Mouse (Mus musculus) c-Kit-positive CD71-negative TER-119-negative erythroid progenitor cells, embryonic 14.5 days (primary cell): Measurements from ENCODE around the gene Tvp23b.

ENCODE experiments used
- DNase-seq: peaks from one replicate; pipeline ENCODE4 v3.0.0-alpha.2; 2013; ENCODE audit warnings: low read depth

The Tvp23b gene

DNA sequence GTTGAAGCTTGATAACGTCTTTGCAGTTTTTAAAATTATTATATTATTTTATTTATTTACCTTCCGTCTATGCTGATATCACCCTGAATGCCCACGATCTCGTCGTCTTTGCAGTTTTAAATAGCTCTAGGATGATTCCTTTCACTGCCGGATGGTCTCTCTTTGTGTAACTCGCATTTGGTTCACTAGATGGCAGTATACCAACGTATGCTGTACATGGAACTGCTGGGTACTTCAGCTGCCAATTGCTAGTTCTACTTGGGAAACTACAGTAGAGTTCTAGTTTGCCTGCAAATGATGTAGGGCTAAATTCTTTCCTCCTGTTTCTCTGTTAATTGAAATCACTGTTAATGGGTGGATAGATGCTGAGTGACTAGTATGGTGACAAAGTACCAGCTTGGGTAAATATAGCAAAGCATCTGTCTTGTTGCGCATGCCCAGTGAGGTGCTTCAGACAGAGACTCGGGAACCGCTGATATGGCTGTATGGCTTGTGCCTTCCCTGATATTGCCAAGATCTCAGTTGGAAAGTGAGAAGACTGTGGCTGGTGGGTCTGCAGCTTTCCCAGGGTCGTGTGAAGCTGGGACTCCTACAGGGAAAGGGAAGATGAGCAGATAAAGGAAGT, 22.6 kb downstream of the Tvp23b start:
- DNase-seq: peak; percentile 46

DNA sequence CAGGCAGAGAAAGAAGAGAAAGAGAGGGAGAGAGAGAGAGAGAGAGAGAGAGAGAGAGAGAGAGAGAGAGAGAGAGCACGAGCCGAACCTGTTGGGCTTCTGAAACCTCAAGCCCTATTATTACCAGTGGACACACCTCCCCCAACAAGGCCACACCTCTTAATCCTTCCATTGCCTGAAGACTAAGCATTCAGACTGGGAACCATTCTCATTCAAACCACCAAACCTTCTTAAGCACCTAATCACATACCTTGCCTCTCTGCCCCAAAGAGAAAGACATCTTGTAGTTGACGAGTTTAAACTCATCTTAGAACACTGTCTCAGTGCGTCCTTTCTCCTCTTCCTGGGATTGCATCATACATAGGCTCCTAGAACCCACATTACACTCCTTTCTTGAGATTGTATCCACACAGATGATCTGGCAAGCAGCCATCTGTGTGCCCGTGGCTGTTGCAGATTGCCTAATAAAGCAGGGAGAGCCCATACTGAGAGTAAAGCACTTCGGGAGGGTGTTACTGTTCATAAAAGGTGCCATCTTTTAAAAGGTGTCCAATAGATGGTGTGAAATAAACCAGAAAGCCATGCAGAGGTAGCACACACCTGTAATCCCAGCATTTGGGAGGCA, 24.7 kb downstream of the Tvp23b start:
- DNase-seq: no peak

DNA sequence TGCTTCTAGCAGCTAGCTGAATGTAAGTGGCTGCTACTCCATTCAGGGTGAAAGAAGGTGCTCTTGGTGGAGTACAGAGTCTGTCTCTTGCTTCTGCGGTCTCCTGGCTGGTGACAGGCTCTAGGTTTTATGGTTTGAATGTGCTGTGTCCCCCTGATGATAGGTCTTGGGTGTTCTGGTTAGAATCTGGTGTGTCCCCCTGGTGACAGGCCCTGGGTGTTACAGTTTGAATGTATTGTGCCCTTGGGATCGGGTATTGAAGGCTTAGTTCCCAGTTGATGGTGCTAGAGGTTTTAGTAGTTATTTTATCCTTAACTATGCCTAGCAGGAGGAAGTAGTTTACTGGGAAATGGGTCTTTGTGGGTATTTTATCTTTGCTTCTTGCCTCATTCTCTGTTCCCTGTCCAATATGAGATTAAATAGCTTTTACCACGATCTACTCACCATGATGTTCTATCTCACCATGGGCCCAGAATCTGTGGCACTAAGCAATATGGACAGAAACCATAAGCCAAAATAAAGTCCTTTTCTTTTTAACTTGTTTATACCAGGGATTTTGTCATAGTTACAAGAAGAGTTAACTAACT, 30.6 kb downstream of the Tvp23b start:
- no peak for DNase-seq

DNA sequence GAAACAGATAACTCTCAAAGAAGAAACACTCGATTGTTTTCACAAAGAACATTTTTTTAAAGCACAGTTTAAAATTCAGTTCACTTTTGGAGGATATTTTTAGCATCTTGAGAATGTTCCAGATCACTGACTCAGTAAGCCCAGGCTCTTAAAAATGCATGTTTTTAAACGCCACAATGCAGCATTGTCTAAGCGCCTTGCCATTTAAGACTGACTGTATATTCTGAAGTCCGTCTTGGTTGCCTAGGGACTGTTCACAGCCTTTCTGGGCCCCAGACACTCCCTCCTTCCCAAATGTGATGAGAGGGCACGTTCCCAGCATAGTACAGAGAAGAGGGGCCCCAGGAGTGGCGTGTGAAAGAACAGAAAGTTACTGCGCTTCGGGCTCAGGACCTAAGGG, 32.1 kb downstream of the Tvp23b start:
- DNase-seq: no peak

DNA sequence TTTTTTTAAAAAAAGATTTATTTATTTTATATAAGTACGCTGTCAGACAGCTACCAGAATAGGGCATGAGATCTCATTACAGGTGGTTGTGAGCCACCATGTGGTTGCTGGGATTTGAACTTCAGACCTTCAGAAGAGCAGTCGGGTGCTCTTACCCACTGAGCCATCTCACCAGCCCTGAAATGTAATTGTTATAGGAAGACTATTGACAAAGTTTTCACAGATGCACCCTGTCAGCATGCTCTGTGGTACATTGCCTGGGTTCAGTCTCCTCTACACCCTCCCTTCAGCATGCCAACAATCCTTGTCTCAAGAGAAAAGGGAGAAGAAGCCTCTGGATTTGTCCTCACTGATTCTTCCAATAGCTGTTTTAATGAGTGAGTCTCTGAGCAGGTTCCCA, 33.9 kb downstream of the Tvp23b start:
- DNase-seq: no peak

DNA sequence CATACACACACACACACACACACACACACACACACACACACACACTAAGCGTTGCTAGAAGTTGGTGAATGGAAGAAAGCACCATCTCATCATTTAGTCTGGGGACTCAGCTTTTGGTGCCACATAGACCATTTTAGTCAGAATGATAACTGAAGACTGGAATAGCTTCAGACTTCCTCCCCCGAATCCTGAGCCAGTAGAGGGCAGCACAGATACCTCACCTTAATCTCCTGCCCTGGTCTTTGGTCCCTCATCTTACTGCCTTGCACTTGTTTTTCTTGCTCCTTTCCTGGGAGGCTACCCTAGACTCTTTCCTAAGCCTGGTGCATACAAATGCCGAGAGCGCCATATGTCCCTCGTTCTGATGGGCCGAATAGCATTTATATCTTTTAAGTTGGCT, 35.3 kb downstream of the Tvp23b start:
- DNase-seq: no peak

DNA sequence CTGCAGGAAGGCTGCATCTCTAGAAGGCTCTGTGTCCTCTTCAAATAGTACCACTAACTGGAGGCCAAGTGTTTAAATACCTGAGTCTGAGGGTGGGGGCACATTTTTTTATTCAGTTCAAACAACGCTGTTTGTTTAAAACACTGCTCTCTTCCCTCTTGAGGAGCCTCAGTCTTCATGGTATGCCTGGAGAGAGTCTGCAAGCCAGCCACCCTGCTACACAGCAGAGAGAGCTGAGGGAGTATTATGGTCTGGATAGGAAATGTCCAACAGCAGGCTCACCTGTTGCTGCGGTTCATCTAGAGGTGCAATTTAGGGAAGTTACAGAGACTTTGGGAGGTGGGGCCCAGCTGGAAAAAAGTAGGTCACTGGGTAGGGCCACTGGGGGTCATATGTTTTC, 36.2 kb downstream of the Tvp23b start:
- DNase-seq: no peak

DNA sequence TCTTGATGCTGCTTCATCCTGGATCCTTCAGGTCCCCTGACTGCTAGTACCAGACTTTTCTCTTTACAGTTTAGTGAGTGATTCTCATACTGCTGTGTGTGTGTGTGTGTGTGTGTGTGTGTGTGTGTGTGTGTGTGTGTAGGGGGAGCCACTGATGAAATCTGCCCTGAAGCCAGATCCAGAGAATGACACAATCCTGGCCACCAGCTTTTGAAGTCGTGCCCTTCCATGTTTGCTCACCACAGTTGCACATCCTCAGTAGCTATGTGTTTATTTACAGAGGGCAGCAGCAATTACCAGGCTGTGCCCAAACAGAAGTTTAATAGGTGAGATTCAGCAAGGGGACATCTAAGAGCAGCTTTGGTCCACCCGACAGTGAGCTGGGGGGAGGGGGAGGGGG, 37.5 kb downstream of the Tvp23b start:
- no peak for DNase-seq

DNA sequence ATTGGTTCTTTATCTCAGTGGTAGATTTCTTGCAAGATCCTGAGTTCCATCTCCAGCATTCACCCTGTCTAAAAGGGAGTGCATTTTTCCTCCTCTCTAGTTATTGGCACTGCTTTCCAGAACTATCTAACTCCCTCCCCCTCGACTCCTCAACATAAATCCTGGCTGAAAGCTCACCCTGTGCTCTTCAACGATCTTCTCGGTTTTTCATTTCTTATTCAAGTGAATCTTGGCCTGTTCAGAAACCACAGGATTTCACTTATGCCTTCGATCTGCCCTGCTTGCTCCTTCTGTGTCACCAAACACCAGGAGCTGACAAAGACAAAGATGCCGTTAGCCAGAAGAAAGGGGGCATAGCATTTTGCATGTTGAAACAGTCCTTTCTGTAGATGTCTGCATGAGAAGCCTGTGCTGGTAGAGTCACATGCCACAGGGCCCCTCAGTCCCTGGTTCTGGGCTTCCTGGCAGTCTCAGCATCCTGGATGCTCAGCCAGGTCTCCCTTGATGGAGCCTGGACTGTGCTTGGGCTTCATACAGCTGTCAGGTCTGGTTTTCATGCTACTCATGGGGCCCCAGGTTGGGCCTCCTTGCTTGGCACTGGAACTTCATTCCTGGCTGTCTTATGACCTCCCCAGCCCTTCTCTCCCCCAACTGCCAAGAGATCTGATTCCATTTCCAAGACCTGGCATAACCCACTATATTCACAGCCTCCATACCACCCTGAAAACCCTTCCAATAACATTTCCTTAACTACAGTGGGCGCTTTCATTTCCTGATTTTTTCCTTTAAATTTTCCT, 40.9 kb downstream of the Tvp23b start:
- DNase-seq: no peak

DNA sequence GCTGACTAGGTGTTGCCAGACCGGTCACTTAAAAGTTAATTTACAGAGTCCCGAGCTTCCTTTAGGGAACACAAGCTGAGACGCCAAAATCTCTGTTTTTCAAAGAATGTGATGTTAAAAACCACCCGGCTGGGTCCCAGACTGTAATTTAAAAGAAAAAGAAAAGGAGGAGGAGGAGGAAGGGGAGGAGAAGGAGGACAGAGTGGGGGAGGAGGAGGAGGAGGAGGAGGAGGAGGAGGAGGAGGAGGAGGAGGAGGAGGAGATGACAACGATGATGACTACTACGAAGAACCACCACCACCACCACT, 41.4 kb downstream of the Tvp23b start:
- no peak for DNase-seq

DNA sequence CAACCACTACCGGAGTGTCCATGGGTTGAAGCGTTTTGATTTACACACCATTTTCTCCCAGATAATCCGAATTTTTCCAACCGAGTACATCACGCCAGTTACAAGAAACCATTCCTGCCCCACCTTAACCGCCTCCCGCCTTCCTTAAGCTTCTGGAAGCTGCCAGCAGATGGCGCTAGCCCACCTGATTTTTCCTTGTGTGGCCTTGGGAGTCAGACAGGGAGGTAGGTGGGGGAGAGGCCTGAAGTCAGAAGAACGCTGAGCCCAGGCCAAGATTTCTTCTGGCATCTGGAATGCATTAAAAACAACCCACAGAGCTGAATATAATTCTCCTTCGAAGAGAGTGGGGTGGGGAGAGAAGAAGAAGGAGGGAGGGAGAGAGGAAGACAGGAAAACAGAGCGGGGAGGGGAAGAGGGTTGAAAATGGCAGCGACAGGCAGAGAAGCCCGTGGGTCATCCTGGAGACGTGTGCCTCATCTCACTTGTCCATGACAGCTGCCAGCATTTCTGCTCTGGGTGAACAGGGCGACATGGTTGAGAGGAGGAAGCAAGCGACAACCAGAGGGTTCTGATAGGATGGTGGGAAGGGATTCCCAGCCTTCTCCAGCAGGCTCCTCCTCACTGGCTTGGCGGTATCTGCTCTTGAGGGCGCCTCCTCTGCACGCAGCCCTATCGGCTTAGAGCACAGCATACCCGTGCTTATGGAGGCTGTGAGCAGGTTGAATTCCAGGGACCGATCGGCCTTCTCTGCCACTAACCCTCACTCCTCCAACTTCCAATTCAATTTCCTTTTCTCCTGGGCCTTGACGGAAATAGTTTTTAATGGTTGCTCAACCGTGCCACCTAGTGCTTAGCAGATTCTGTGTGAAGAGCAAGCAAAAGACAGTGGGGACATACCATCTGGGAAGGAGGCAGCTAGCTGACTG, 42.1 kb downstream of the Tvp23b start:
- peak; percentile 66 for DNase-seq

DNA sequence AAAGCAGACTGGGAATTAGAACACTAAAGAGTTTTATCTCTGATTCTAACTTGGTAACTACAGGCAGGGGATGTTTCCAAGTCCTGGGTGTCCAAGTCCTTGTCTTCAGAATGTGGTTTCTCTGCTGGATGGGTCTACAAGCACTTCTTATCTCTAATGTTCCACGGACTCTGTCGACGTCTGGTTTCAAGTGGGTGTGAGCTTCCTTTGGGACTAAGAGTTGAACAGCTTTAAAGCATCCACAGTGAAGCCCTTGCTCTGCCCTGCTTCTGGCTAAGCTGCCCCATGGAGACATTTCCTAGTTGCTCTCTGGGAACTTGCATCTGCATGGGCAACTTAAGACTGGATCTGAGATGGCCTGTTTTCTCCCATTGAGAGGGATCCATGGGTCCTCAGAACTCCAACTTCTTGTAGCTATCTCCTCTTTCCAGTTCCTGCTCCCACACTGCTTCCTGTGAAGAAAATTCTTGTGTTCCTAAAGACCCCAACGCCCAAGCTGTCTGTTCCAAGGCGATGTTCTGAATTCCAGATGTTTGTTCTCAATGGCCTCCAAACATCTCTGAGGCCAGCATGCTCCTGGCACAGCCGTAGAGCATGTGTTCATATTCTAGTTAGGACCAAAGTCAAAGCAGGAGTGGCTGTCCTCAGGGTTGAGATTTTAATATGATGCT, 45.0 kb downstream of the Tvp23b start:
- no peak for DNase-seq

DNA sequence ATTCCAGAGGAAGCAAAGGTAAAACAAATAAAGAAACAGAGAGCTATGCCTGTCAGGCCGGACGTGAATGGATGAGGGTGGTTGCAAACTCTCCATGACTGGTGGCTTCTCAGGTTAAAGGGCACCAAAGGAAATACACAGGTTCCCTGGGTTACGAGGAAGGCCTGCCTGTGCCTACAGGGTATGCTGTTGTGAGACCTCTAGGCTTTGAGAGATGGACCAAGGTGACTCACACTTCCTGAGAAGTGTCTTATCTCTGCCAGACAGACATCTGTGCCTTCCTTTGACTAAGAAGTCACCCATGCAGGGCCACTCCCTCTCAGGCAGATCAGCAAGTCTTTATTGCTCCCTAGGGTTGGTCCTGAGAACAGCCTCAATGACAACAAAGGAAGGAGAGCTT, 50.5 kb downstream of the Tvp23b start:
- DNase-seq: peak; percentile 36

DNA sequence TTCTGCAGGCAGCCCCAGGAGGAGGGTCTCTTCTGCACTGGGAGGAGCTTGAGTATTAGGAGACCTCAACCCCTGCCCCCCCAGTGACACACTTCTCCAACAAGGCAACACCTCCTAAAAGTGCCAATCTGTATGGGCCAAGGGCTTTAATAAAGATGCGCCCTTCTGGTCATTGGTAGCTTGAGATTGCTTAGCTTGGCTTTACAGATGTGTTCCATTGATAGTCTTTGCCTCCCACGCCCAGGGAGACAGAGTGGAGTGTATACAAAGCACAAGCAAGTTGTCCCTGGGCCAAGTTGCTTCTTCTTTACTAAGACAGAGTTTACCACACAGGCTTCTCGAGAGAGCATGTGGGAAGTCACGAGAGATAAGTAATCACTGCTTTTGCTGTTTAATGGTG, 51.3 kb downstream of the Tvp23b start:
- no peak for DNase-seq

DNA sequence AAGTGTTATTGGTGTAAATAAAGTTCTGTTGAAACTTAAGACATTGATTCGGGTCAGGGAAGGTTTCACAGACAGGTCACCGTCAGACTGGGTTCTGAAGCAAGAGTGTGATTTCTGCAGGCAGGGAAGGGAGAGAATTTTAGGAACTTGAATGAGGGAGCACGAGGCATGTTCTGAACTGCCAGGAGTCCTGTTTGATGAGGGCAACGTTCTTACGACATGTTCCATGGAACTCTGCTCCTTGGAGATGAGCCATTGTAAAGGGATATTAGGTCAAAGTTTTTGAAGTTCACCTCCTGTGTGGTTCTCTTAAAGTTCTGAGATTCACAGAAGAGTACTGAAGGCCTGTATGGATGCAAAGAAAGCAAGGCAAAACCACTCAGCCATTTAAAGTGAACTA, 51.9 kb downstream of the Tvp23b start:
- DNase-seq: no peak

DNA sequence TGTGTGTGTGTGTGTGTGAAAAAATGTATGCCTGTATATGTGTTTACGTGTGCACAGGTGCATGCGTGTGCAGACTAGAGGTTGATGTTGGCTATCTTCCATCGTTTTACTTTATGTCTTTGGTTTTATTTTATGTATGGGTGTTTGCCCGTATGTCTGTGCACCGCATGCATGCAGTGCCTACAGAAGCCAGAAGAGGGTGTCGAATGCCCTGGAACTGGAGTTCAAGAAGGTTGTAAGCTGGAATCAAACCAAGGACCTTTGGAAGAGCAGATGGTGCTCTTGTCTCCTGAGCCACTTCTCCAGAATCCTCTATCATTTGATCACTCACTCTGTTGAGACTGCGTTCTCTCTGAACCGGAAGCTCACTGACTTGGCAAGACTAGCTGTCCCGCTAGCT, 53.8 kb downstream of the Tvp23b start:
- no peak for DNase-seq

DNA sequence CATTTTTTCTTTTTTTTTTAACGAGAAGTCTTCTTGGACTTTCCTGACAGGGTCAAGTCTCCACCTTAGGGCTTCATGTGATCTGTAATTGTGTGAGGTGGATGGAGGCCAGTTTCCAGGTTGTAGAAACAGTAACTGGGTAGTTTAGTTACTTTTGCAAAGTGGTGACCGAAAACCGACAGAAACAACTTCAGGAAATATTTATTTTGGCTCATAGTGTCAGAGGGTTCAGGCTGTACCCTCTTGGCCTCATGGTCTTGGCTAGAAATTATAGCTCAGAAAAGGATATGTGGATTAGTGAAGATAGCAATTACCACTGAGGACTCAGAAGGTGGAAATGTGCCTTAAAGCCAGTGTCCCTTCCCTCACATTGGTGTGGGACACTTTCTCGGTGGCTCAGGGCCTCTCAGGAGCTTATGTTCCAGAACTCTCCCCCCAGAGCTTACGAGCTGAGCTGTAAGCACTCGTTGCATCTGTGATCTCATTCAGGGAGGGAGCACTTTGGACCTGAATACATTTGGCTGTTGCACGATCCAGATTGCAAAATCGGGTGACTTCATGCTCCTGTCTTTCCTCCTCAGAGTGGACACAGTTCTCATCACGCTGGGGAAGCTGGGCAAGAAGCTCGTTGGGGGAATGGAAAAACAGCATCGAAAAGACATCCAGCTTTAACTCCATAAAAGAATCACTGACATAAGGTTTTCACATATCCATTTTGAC, 55.7 kb downstream of the Tvp23b start:
- DNase-seq: no peak

DNA sequence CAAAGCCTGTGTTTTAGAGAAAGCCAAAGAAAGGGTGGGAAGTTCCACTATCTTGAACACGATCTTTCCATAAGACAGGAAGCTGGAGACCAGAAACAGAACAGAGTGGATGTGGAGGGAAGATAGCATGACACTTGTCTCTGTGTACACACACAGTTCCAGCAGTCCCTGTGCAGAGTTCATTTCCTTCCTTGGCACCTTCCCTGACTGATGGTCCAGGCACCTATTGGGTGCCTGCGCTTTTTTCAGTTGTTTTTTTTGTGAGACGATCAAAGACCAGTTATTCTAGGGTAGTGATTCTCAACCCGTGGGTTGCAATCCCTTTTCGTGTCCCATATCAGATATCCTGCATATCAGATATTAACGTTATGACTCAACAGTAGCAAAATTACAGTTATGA, 58.7 kb downstream of the Tvp23b start:
- no peak for DNase-seq

DNA sequence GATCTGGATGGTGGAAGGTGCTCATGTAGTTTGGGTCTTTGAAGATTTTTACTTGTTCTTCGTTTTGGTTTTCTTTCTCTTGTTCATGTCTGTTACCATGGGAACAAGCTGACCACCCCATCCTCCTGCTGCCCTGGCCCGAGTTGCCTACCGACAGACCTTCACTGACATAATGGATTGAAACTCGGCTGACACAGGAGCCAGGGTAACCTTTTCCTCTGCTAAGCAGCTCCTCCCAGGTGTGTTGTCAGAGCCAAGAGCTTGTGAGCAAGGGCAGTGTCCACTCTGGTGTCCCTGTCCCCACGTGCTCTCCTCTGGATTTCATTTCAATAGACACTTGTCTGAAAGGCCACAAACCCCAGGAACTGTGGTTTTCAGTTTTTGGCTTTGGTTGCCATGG, 59.7 kb downstream of the Tvp23b start:
- no peak for DNase-seq

DNA sequence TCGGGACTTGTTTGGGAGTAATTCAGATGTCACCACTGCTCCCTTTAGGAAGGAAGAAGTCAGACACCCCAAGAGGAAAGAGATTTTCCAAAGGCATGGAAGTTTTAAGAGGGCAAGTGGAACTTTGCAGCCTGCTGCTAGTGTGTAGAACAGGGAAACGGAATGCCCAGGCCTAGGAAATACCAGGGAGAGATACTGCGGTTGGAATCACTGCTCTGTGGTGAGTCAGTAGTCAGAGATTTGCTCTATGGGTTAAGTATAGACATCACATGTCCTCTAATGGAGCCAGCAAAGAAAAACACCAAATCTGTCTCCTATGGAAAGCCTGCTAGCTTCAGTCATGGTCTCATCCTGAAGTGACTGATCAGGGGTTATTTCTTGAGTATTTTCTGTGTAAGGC, 60.9 kb downstream of the Tvp23b start:
- no peak for DNase-seq

DNA sequence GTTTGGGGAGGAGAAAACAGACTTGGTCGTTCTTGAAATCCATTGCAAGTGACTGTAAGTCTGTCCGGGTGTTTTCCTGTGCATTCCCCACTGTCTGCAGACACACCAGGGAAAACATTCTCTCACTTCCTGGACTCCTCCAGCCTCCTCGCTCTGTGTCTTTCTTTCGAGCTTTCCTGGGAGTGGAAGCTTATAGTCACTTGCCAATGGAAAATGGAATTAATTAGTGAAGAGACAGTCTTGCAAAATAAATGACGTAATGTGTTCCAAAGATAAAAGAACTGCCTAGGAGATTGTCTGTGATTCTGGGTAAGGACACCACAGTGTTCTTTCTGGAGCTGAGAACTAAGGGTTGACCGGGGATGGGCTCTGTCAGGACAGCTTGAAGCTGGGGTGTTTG, 64.3 kb downstream of the Tvp23b start:
- DNase-seq: no peak
